Mouse (Mus musculus): ENCODE measurements around the gene Myl4. TPM values are rescaled to one million over a fixed set of nuclear protein-coding genes. Genes with fewer than 3 reads are reported as not detected.

The Myl4 gene
- polyA plus RNA-seq, 1 experiment from 2014 or later: 1.7 TPM

Other genes with a start within 250 kb of the Myl4 start
- 26.3 and 32.3 TPM in 2 replicates for gene Kansl1, start 81.8 kb upstream of the Myl4 start, polyA plus RNA-seq (2014; fragmentation: Nextera tagmentation; extraction: Ambion mirVana)
- 50.2 and 50.4 TPM in 2 replicates for gene Cdc27, start within 50 bp of the Myl4 start, polyA plus RNA-seq (2014; fragmentation: Nextera tagmentation; extraction: Ambion mirVana)
- 0.24 and 0.27 TPM in 2 replicates for gene Itgb3, start 57.3 kb downstream of the Myl4 start, polyA plus RNA-seq (2014; fragmentation: Nextera tagmentation; extraction: Ambion mirVana)
- gene Gm11639, start 135.0 kb downstream of the Myl4 start, polyA plus RNA-seq (2014; fragmentation: Nextera tagmentation; extraction: Ambion mirVana): not detected in 2 replicates